Mouse (Mus musculus) heart, embryonic 11.5 days (tissue): Measurements from ENCODE around the gene Aen. TPM values are rescaled to one million over a fixed set of nuclear protein-coding genes. Genes with fewer than 3 reads are reported as not detected.

Experiments used
- ATAC-seq: fragments of 200-750 bp; cut with Nextera tagmentation; replicated peaks from 2 replicates; pipeline ENCODE4 v1.8.0; 2017; ENCODE audit warnings: moderate library complexity; ENCODE audit not compliant: insufficient number of reproducible peaks, low FRiP score, low TSS enrichment
- H3K27ac ChIP-seq: fragments of 300-500 bp; sonication (generic); 2 replicates; pipeline ENCODE4 v1.5.1; 2014; ENCODE audit warnings: mild to moderate bottlenecking, low read depth, low read length
- H3K27me3 ChIP-seq: fragments of 300-500 bp; sonication (generic); 2 replicates; pipeline ENCODE4 v1.6.1; 2014; ENCODE audit warnings: mild to moderate bottlenecking, low read length, mixed read lengths; ENCODE audit not compliant: control insufficient read depth, insufficient read depth
- H3K36me3 ChIP-seq: fragments of 300-500 bp; sonication (generic); 2 replicates; pipeline ENCODE4 v1.6.1; 2014; ENCODE audit warnings: mild to moderate bottlenecking, low read length, moderate library complexity, mixed read lengths; ENCODE audit not compliant: control insufficient read depth, insufficient read depth
- H3K4me1 ChIP-seq: fragments of 300-500 bp; sonication (generic); 2 replicates; pipeline ENCODE4 v1.6.1; 2014; ENCODE audit warnings: low read length; ENCODE audit not compliant: control insufficient read depth, insufficient read depth
- H3K4me2 ChIP-seq: fragments of 300-500 bp; sonication (generic); 2 replicates; pipeline ENCODE4 v1.6.1; 2014; ENCODE audit warnings: mild to moderate bottlenecking, moderate library complexity
- H3K4me3 ChIP-seq: fragments of 300-500 bp; sonication (generic); 2 replicates; pipeline ENCODE4 v1.5.1; 2014; ENCODE audit warnings: low read depth, low read length
- H3K9ac ChIP-seq: fragments of 300-500 bp; sonication (generic); 2 replicates; pipeline ENCODE4 v1.6.1; 2014; ENCODE audit warnings: mild to moderate bottlenecking, low read depth, low read length, moderate library complexity
- H3K9me3 ChIP-seq: fragments of 300-500 bp; sonication (generic); replicated peaks from 2 replicates; pipeline ENCODE4 v1.6.1; 2016; ENCODE audit warnings: low read length; ENCODE audit not compliant: control insufficient read depth
- WGBS: fragments of 180-500 bp; shearing (Covaris S2); extraction: QIAGEN DNeasy Blood & Tissue Kit; methylation state at CpG from one replicate; pipeline ENCODE4 v1.1.7; 2014; ENCODE audit not compliant: insufficient replicate concordance; 5-methylcytosine and 5-hydroxymethylcytosine counted together
- polyA plus RNA-seq: library from polyadenylated mRNA; unstranded; fragments of >200 nt; fragmentation: Nextera tagmentation; extraction: Ambion mirVana; gene quantifications from 2 replicates; pipeline ENCODE4 v1.2.1, GENCODE M21; 2014

Gene Aen
- polyA plus RNA-seq, 1 experiment from 2014 or later: 27.5 TPM

GRCm38 (mm10) chr7:78865212-78865949 lies 30.3 kb upstream of the Aen start:
- Histone ChIP-seq H3K4me3 (no peak overlapping the region), H3K36me3 (no peaks in the 10 kb centered on the region), H3K27ac (no peak overlapping the region), H3K9ac (no peak overlapping the region), H3K4me2 (no peak overlapping the region), H3K4me1 (no peaks in the 10 kb centered on the region), H3K9me3 (no peaks in the 10 kb centered on the region), H3K27me3 (no peaks in the 10 kb centered on the region)
- ATAC-seq: no peak
- WGBS: 39% methylated on average over 12 of the region's 12 CpGs

DNA sequence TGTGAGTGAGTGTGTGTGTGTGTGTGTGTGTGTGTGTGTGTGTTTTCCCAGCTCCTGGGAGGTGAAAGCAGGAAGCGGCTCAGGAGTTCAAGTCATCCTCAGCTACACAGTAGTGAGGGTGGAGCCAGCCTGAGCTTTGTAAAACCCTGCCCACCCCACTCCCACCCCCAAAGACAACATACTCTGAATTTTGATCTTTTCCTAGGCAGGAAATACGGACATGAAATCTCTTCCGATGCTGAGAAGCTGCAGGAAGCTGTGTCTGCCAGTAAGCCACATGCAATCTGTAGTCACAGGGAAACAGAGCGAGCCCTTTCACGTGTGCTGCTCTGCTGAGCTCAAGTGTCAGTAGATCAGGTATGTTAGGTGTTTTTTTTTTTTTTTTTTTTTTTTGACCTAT lies 26.9 kb upstream of the Aen start:
- 61% methylated on average over 5 of the region's 5 CpGs for WGBS
- Histone ChIP-seq H3K27ac (no peak overlapping the region), H3K36me3 (no peaks in the 10 kb centered on the region), H3K4me2 (no peak overlapping the region), H3K4me3 (no peak overlapping the region), H3K9me3 (no peaks in the 10 kb centered on the region), H3K9ac (no peak overlapping the region), H3K4me1 (no peaks in the 10 kb centered on the region), H3K27me3 (no peaks in the 10 kb centered on the region)
- no peak for ATAC-seq

DNA sequence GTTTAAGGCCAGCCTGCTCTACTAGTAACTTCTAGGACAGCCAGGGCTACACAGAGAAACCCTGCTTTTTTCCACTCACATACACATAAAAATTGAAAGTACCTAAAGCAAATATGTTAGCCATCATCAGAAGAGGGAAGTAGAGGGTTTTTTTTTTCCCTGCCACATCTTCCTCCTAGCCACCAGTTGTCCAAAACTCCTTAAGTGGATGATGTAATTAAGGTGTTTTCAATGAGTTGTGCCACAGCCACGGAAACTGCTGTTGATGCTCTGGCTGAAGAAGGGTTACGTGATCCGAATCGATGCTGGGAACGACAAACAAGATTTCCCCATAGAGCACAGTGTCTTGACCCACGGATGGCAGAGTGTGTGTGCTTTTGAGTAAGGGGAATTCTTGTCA lies 23.3 kb upstream of the Aen start:
- WGBS: 80% methylated on average over 6 of the region's 6 CpGs
- H3K9ac ChIP-seq: no peak overlapping the region
- no peak overlapping the region for H3K4me2 ChIP-seq
- no peaks in the 10 kb centered on the region for H3K27me3 ChIP-seq
- no peak for ATAC-seq
- H3K4me3 ChIP-seq: no peak overlapping the region
- H3K4me1 ChIP-seq: no peaks in the 10 kb centered on the region
- H3K9me3 ChIP-seq: no peaks in the 10 kb centered on the region
- H3K27ac ChIP-seq: no peak overlapping the region
- H3K36me3 ChIP-seq: no peaks in the 10 kb centered on the region

GRCm38 (mm10) chr7:78872831-78873230 lies 22.8 kb upstream of the Aen start:
- no peak overlapping the region for H3K9ac ChIP-seq
- H3K9me3 ChIP-seq: no peaks in the 10 kb centered on the region
- H3K4me1 ChIP-seq: no peaks in the 10 kb centered on the region
- no peaks in the 10 kb centered on the region for H3K36me3 ChIP-seq
- H3K4me2 ChIP-seq: no peak overlapping the region
- 60% methylated on average over 5 of the region's 5 CpGs for WGBS
- no peak overlapping the region for H3K27ac ChIP-seq
- no peak for ATAC-seq
- no peak overlapping the region for H3K4me3 ChIP-seq
- no peaks in the 10 kb centered on the region for H3K27me3 ChIP-seq

DNA sequence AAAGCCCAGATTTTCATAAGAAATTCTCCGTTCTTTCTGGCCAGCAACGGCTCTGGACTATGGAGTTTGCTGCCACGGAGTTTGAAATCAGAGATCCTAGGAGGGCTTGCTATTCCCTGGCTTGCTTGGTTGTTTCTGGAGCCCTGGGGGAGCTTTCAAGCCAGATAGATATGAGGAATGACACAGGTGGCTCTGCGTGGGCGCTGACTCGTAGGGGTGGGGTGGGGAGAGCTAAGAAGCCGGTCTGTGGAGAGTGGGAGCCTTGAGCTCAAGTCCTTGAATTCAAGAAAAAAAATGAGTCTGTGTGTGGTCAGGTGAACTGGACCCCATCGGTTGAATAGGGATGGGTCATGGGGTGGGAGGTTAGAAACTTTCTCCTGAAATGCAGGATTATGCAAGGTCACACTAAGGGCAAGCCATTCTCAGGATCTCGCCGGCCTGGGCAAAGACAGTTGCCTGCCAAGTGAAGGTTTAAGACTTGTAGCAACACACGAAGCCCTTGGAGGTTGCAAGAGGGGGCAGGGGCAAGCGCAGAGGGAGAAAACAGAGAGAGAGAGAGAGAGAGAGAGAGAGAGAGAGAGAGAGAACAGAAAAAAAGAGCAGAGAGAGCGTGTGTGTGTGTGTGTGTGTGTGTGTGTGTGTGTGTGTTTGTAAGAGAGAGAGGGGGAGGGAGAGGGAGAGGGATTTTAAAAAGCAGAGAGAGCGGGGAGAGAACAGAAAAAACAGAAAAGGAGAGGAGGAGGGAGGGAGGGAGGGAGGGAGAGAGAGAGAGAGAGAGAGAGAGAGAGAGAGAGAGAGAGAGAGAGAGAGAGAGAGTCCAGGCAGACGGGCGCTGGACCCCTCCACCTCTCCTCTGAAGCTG lies 13.8 kb upstream of the Aen start:
- H3K4me2 ChIP-seq: peak overlapping the region; percentile 47
- peaks cover 5% of the 10 kb centered on the region for H3K4me1 ChIP-seq
- H3K4me3 ChIP-seq: peak overlapping the region; percentile 18; the same call in 1 of the 2 replicates
- ATAC-seq: no peak
- H3K27me3 ChIP-seq: peaks cover 56% of the 10 kb centered on the region
- H3K27ac ChIP-seq: no peak overlapping the region
- no peak overlapping the region for H3K9ac ChIP-seq
- no peaks in the 10 kb centered on the region for H3K9me3 ChIP-seq
- 20% methylated on average over 16 of the region's 16 CpGs for WGBS
- H3K36me3 ChIP-seq: no peaks in the 10 kb centered on the region

- H3K36me3 ChIP-seq: no peaks in the 10 kb centered on the region
- no peak for ATAC-seq
- 4% methylated on average over 23 of the region's 23 CpGs for WGBS
- H3K9me3 ChIP-seq: no peaks in the 10 kb centered on the region
- H3K4me3 ChIP-seq: peak overlapping the region; percentile 18
- peaks cover 5% of the 10 kb centered on the region for H3K4me1 ChIP-seq
- H3K4me2 ChIP-seq: peak overlapping the region; percentile 47
- H3K9ac ChIP-seq: no peak overlapping the region
- H3K27me3 ChIP-seq: peaks cover 61% of the 10 kb centered on the region
- H3K27ac ChIP-seq: no peak overlapping the region
Observed at GRCm38 (mm10) chr7:78882469-78882837, 13.2 kb upstream of the Aen start.

- no peaks in the 10 kb centered on the region for H3K36me3 ChIP-seq
- H3K4me3 ChIP-seq: peak overlapping the region; percentile 18; the same call in 1 of the 2 replicates
- H3K27me3 ChIP-seq: peaks cover 68% of the 10 kb centered on the region
- ATAC-seq: no peak
- peak overlapping the region; percentile 29; the same call in 1 of the 2 replicates for H3K4me2 ChIP-seq
- no peak overlapping the region for H3K9ac ChIP-seq
- no peaks in the 10 kb centered on the region for H3K9me3 ChIP-seq
- peaks cover 5% of the 10 kb centered on the region for H3K4me1 ChIP-seq
- no peak overlapping the region for H3K27ac ChIP-seq
- 4% methylated on average over 34 of the region's 34 CpGs for WGBS
Observed at GRCm38 (mm10) chr7:78883016-78883725, 12.5 kb upstream of the Aen start.

- H3K27me3 ChIP-seq: peaks cover 73% of the 10 kb centered on the region
- no peak overlapping the region for H3K4me3 ChIP-seq
- no peaks in the 10 kb centered on the region for H3K36me3 ChIP-seq
- no peak for ATAC-seq
- H3K4me2 ChIP-seq: no peak overlapping the region
- peaks cover 5% of the 10 kb centered on the region for H3K4me1 ChIP-seq
- H3K27ac ChIP-seq: no peak overlapping the region
- 20% methylated on average over 8 of the region's 8 CpGs for WGBS
- H3K9me3 ChIP-seq: no peaks in the 10 kb centered on the region
- no peak overlapping the region for H3K9ac ChIP-seq
Observed at GRCm38 (mm10) chr7:78883726-78884060, 12.0 kb upstream of the Aen start.
